Mouse (Mus musculus) mouse trophoblast stem cell (cell line): Measurements from ENCODE around the gene Far2.
"Not testable (repeated sequence)": the region's sequence is repeated elsewhere in the genome, so short reads cannot be mapped to it uniquely, and the experiment has no call there.

Experiments
- in situ Hi-C, 2 experiments: fragments of 300-500 bp; cut with MseI, MboI; formaldehyde crosslinking; loops; 2 replicates in 1 of 2; 3 replicates in 1 of 2; pipeline ENCODE4 v1.15.1; 2025

Gene Far2

GRCm38 (mm10) chr6:148116907-148117306, 69.8 kb downstream of the Far2 start:
- in situ Hi-C loops, result no loop called here

GRCm38 (mm10) chr6:148117696-148118095, 70.6 kb downstream of the Far2 start:
- in situ Hi-C loops, result no loop called here

DNA sequence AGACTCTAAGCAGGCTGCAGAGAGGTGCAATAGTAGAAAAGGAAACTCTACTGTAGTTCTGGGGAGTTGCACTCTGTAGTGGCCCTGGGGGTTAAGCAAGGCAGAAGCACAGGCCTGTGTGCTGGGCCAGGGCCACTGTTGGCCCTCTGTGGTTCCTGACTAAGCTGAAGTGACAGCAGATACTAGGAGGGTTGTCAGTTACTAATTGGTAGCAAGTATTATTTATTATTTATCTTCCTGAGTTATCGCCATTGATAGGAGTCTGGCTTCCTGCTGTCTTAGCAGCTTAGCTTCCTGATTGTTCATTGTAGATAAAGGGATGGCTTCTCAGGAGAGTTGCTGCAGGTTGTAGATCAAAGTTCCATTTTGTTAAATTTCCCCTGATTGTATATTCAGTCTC, 73.6 kb downstream of the Far2 start:
- in situ Hi-C loops, result no loop called here

DNA sequence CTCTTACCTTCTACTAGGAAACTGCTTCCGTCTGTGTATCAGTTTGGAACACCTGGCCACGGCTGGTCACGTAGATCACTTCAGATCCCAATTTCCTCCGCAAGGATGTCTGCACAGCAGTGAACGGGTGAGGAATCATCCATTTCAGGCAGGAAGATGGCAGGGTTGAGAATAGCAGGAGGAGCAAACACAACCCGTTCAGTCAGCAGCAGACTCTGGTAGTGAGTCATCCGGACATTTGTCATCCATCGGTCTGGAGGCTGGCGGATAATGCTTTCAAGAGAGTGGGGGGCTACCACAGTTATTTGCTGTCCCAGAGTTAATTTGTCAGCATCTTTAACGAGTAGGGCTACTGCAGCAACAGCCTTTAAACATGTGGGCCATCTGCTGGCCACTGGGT, 79.8 kb downstream of the Far2 start:
- in situ Hi-C loops, result not testable (repeated sequence)

DNA sequence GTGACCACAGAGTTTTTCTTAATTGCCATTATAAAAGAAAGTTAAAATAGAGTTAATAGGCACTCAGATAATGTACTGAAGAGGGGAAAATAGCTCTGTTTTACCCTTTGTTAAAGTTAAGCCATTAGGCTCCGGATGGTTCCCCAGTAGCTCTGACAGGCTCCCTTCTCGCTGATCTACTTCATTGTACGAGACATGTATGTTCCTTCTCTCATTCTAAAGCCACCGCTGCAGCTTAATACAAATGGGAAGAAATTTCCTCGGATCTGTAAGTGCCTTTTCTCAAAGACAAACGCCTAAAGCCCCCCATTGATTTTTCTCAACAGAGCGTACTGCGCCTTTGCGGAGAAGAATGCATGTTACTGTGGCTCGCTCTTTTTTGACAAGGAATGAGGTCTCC, 85.3 kb downstream of the Far2 start:
- in situ Hi-C loops, result no loop called here

GRCm38 (mm10) chr6:148133536-148133935, 86.5 kb downstream of the Far2 start:
- in situ Hi-C loops, result no loop called here

DNA sequence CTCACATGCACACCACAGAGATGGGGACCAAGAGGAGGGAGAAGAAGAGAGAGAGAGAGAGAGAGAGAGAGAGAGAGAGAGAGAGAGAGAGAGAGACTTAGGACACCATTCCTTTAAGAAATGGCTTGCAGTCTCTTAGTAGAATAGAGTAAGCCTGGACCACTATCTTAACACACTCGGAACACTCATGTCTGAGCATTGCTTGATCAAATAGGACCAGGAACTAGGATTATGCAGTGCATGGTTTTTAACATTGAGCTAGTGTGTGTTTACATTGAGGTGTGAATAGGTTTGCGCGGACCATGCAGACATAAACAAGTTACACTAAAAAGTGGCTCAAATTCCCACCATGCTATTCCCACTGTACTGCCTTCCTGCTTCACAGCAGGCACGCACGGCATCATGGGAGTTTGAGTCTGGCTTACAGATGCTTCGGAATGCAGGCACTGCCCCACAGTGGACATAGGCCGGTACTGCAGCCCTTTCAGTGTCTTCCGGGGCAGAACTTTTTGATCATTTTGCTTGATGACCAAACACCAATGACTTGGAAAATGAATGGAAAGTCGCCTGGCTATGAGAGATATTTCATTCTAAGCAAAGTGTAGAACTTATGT, 88.8 kb downstream of the Far2 start:
- in situ Hi-C loops, result no loop called here

DNA sequence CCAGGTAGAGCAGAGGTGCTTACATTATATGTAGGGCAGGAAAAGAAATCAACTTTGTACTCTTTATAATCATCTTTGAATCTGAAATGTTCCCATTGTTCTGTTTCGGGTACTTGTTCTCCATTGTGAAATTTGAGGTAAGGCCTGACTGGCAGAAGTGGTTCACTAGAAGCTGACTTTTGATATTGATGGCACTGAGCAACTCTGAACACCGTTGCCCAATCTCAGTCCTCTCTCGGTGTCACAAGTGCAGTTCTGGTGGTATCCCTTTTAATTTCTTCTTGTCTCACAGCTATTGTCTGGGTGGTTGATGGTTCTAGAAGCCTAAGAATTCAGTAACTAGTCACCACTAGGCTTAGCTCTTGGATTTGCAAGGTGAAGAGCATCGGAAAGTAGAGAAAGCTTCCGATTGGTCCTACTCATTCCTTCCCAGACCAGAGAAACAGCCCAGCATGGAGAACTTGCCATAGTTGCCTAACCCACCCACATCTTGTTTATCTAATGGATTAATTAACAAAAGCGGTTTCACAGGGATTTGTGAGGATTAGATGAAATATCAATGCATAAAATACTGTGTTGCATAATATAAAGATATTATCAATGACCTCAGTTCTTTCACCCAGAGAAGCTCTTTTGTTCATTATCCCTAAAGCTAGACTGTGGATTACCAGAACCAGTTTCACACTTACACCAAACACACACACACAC, 92.4 kb downstream of the Far2 start:
- in situ Hi-C loops, result no loop called here

DNA sequence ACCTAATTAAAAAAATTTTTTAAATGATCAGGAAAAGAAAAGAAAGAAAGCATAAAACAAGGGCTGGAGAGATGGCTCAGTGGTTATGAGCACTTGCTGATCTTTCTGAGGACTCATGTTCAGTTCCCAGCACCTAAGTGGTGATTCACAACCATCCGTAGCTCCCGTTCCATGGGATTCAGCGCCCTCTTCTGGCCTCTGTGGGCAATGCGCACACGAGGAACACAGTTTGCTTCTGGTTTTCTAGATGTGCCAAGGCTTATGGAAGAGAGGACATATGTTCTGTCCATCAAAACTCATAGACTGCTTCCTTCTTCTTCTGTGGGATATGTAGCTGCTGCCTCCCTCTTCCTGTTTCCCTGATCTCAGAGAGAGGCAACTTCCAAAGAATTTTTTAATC, 94.8 kb downstream of the Far2 start:
- in situ Hi-C loops, result no loop called here

DNA sequence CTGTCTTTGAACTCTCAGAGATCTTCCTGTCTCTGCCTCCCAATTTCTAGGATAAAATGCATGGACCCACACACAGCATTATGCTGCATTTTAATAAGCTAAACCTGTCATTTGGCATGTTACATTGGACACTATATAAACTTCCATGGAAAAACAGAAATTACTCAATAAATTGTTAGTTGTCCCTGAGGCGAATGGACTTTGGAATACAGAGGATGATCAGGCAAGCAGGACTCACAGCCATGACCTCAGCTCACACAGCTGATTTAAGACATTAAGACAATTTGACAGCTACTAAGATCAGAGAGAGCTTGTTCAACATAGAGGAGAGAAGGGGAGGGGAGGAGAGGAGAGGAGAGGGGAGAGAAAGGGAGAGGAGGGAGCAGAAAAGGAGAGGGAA, 95.4 kb downstream of the Far2 start:
- in situ Hi-C loops, result no loop called here

GRCm38 (mm10) chr6:148152305-148152704, 105.2 kb downstream of the Far2 start:
- in situ Hi-C loops, result not testable (repeated sequence)

- in situ Hi-C loops, result no loop called here
These were observed 125.8 kb downstream of the Far2 start for GRCm38 (mm10) chr6:148172904-148173303.

DNA sequence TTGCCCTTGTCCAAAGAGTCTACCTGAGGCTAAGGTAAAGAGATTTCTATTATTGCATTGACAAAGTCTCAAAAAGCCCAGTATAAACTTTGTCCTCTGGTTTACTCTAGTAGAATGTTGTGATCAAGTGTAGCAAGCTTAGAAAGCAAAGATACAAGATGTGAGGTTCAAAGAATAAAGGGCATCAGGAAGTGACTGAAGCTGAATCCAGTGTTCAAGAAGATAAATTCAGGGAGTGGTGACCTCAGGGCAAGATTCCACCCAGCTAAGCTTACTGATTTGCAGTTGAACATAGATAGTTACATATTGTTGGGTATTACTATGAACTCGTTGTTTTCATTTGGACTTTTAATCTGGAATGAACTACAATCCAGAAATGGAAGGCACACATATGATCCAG, 138.6 kb downstream of the Far2 start:
- in situ Hi-C loops, result no loop called here

DNA sequence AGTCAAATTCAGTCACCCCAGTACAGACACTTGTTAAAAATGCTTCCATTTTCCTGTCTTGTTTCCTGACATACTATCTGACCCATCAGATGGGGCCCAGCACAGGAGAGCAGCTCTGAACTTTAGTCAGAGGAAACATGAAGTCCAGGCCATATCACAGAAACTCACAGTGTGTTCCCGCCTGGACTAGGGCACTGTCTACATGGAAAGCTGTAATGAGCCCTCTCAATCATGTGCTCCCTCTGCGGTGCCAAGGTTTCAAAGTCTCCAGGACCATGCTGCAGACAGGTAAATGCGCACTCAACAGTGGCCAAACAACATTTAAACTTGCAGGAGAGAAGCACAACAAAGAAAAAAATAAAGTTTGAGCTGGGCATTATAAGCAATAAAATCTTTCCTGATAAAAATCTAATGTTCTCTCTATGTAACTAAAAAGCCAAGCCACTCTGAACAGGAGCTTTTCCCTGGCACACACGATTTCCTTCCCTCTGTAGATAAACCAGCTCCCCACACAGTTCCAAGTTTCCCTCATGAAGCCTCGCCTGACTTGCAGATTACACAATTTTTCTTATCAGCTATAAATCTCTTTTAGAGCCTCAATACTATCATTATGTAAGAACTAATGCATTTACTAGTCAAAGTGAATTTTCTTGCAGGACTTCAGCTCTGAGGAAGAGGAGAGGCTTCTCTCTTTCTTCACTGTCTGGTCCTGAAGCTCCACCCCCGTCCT, 147.1 kb downstream of the Far2 start:
- in situ Hi-C loops, result no loop called here

DNA sequence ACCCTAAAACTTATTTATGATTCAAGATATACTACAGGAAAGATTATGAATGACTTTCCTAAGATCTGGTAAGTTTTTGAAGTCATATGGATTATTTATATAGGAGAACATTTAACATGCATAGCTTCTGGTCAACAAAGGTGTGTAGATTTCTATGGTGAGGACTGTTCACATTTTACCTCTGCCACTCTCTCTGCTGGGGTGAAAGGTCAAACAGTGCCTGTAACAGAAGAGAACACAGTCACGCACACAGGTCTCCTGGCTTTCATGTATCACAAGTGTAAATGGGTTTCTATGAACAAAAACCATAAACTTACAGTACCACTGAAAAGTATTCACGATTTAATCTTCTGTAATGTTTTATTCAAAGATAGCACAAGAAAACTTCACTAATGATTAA, 152.1 kb downstream of the Far2 start:
- in situ Hi-C loops, result no loop called here

- in situ Hi-C loops, result no loop called here
These were observed 152.7 kb downstream of the Far2 start for GRCm38 (mm10) chr6:148199729-148200128.

DNA sequence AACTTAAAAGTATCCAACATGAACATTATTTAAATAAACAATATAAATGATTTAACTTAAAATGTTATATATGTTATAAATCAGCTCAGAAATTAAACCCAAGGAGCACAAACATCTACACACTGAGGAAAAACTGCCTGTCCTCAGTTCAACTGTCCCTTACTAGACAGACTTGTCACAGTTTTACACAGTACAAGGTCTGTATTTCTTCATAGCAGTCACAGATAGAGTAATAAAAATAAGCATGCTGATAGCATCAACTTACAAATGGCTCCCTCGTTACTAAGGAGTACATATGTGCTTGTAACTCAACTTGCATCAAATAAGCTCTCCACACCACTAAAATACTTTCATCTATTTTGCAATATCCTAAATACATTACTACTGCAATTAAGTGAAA, 158.1 kb downstream of the Far2 start:
- in situ Hi-C loops, result no loop called here

GRCm38 (mm10) chr6:148207522-148207921, 160.5 kb downstream of the Far2 start:
- in situ Hi-C loops, result no loop called here

GRCm38 (mm10) chr6:148211391-148211876, 164.4 kb downstream of the Far2 start:
- in situ Hi-C loops, result no loop called here

GRCm38 (mm10) chr6:148211897-148212680, 165.0 kb downstream of the Far2 start, which contains the start of gene Ergic2:
TSS of gene Ergic2 (minus strand) at chr6:148212374.
- in situ Hi-C loops, result no loop called here

GRCm38 (mm10) chr6:148214765-148215164, 167.7 kb downstream of the Far2 start:
- in situ Hi-C loops, result no loop called here

DNA sequence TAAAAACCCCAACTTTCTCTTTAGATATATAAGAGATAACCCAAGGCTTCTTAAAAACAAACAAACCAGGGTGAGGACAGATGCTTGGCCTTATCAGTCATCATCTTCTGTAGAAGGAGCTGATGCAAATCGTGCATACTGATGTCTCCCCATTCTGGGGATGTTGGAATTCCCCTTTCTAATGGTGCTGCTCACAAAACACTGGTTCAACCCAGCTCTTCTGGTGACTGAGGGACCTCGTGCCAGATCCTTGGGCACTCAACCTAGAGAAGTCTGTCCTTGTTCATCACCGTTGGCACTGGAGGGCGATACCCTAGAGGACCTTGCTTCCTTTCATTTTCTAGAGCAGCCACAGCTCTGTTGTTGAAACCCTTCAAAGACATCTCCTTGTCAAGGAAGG, 169.7 kb downstream of the Far2 start:
- in situ Hi-C loops, result no loop called here
